Mouse (Mus musculus) layer of hippocampus, adult 2 months (tissue): ENCODE results near the gene Fam171a1. TPM values are rescaled to one million over a fixed set of nuclear protein-coding genes. Genes with fewer than 3 reads are reported as not detected.
A peak's percentile ranks its signal among the peaks of the same experiment; 100 is the strongest.

Source experiments
- DNase-seq, 2 experiments: peaks; one replicate each; pipeline ENCODE4 v3.0.0; 2022; ENCODE audit warnings: low spot score in 2 of 2
- H3K27ac ChIP-seq: fragments of 200-600 bp; 2 replicates; pipeline ENCODE4 v1.8.1; 2022
- H3K4me3 ChIP-seq: fragments of 200-600 bp; 2 replicates; pipeline ENCODE4 v1.8.1; 2022; ENCODE audit warnings: mild to moderate bottlenecking
- CTCF ChIP-seq: fragments of 200-600 bp; conservative IDR thresholded peaks from 2 replicates; pipeline ENCODE4 v1.8.1; 2022; ENCODE audit warnings: antibody characterized with exemption, mild to moderate bottlenecking, moderate library complexity
- microRNA-seq, 2 experiments: library from miRNA; unstranded; fragments of <30 nt; microRNA quantifications; one replicate each; pipeline ENCODE4 v1.2.0; 2021
- total RNA-seq, 2 experiments: library from RNA; stranded (reverse); gene quantifications; 2 replicates each; pipeline ENCODE4 v1.2.3; 2021

The Fam171a1 gene
- total RNA-seq, 2 experiments from 2014 or later = 72.1 to 73.2 TPM

GRCm38 (mm10) chr2:3266466-3266865, 152.4 kb downstream of the Fam171a1 start:
- Histone ChIP-seq H3K27ac (no peak overlapping the region), H3K4me3 (no peak overlapping the region)
- no peak for DNase-seq
- TF ChIP-seq CTCF = no peak

- no peak overlapping the region for H3K4me3 ChIP-seq
- DNase-seq = peak in 1 of 2 experiments; percentile 40
- no peak for TF ChIP-seq CTCF
Observed at GRCm38 (mm10) chr2:3267879-3268278, 153.9 kb downstream of the Fam171a1 start.

GRCm38 (mm10) chr2:3273349-3273748, 159.3 kb downstream of the Fam171a1 start:
- Histone ChIP-seq H3K4me3 (no peak overlapping the region), H3K27ac (no peak overlapping the region)
- DNase-seq = no peak
- no peak for TF ChIP-seq CTCF

More at GRCm38 (mm10) chr2:3267879-3268278, 153.9 kb downstream of the Fam171a1 start:
- H3K27ac ChIP-seq = no peak overlapping the region

DNA sequence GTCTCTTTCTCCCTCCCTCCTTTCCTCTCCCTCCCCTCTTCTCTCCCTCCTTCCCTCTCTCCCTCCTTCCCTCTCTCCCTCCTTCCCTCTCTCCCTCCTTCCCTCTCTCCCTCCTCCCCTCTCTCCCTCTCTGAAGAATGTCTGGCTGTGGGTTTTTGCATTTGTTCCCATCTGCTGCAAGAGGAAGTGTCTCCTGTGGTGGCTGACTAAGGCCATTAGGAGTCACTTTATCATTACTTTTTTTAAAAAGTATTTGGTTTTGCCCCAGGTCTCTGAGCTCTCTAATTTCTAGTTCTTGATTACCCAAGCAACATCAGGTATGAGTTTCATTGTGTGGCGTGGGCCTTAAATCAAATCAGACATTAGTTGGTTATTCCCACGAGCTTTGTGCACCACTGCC, 162.1 kb downstream of the Fam171a1 start:
- no peak overlapping the region for H3K4me3 ChIP-seq
- TF ChIP-seq CTCF = no peak
- no peak for DNase-seq
- H3K27ac ChIP-seq = no peak overlapping the region

Small RNAs within 50 kb of the gene (microRNA-seq; reads per million reads assigned to microRNA genes)
- 0 reads per million in 2 experiments for gene Gm27306

Other genes with a start within 250 kb of the Fam171a1 start
- 10 to 100 TPM; 85.5 to 86.1 TPM for gene Nmt2, start 170.0 kb downstream of the Fam171a1 start, total RNA-seq
- gene Rpp38, start 218.4 kb downstream of the Fam171a1 start, total RNA-seq = 10 to 100 TPM; 10.2 to 10.5 TPM
- gene Acbd7, start 221.9 kb downstream of the Fam171a1 start, total RNA-seq = 1 to 10 TPM; 1.0 to 2.1 TPM